Mouse (Mus musculus) hindbrain, embryonic 11.5 days (tissue): ENCODE data around the gene Tomm6. TPM values are rescaled to one million over a fixed set of nuclear protein-coding genes. Genes with fewer than 3 reads are reported as not detected.
A peak's percentile ranks its signal among the peaks of the same experiment; 100 is the strongest.

Experiments
- ATAC-seq: fragments of 200-750 bp; cut with Nextera tagmentation; 2 replicates; pipeline ENCODE4 v1.8.0; 2017; ENCODE audit warnings: mild to moderate bottlenecking, moderate TSS enrichment, moderate library complexity; ENCODE audit not compliant: low FRiP score
- DNase-seq: peaks from one replicate; pipeline ENCODE4 v3.0.0-alpha.2; 2015; ENCODE audit warnings: low spot score
- H3K27ac ChIP-seq: fragments of 300-500 bp; sonication (generic); 2 replicates; pipeline ENCODE4 v1.5.1; 2014; ENCODE audit warnings: mild to moderate bottlenecking, low read depth, low read length
- H3K27me3 ChIP-seq: fragments of 300-500 bp; sonication (generic); 2 replicates; pipeline ENCODE4 v1.6.1; 2014; ENCODE audit warnings: mild to moderate bottlenecking, low read length, moderate library complexity, mixed read lengths; ENCODE audit not compliant: control insufficient read depth, insufficient read depth
- H3K36me3 ChIP-seq: fragments of 300-500 bp; sonication (generic); 2 replicates; pipeline ENCODE4 v1.6.1; 2014; ENCODE audit warnings: mild to moderate bottlenecking, low read length, moderate library complexity, mixed read lengths; ENCODE audit not compliant: control insufficient read depth, insufficient read depth
- H3K4me1 ChIP-seq: fragments of 300-500 bp; sonication (generic); replicated peaks from 2 replicates; pipeline ENCODE4 v1.6.1; 2014; ENCODE audit warnings: low read length, mixed read lengths; ENCODE audit not compliant: control insufficient read depth, insufficient read depth
- H3K4me2 ChIP-seq: fragments of 300-500 bp; sonication (generic); replicated peaks from 2 replicates; pipeline ENCODE4 v1.6.1; 2014; ENCODE audit warnings: mild to moderate bottlenecking, low read depth, low read length
- H3K4me3 ChIP-seq: fragments of 300-500 bp; sonication (generic); 2 replicates; pipeline ENCODE4 v1.5.1; 2014; ENCODE audit warnings: low read depth, low read length
- H3K9ac ChIP-seq: fragments of 300-500 bp; sonication (generic); 2 replicates; pipeline ENCODE4 v1.6.1; 2014; ENCODE audit warnings: low read depth, low read length
- H3K9me3 ChIP-seq: fragments of 300-500 bp; sonication (generic); 2 replicates; pipeline ENCODE4 v1.6.1; 2016; ENCODE audit warnings: low read length; ENCODE audit not compliant: control insufficient read depth
- WGBS: fragments of 180-500 bp; shearing (Covaris S2); extraction: QIAGEN DNeasy Blood & Tissue Kit; methylation state at CpG from one replicate; pipeline ENCODE4 v1.1.7; 2014; 5-methylcytosine and 5-hydroxymethylcytosine counted together
- polyA plus RNA-seq: library from polyadenylated mRNA; unstranded; fragments of >200 nt; fragmentation: Nextera tagmentation; extraction: Ambion mirVana; gene quantifications from 2 replicates; pipeline ENCODE4 v1.2.1, GENCODE M21; 2014

The Tomm6 gene
- polyA plus RNA-seq, 1 experiment from 2014 or later: 375 TPM

GRCm38 (mm10) chr17:47672311-47673111, 15.7 kb downstream of the Tomm6 start:
- Histone ChIP-seq H3K27ac (no peak overlapping the region), H3K36me3 (no peaks in the 10 kb centered on the region), H3K27me3 (peaks cover 7% of the 10 kb centered on the region; the same call in 1 of the 2 replicates), H3K9ac (peak overlapping the region; percentile 59), H3K4me1 (peaks cover 9% of the 10 kb centered on the region), H3K9me3 (no peaks in the 10 kb centered on the region), H3K4me2 (peak overlapping the region; percentile 78), H3K4me3 (peak overlapping the region; percentile 35)
- ATAC-seq: peak; percentile 71
- peak; percentile 78 for DNase-seq
- 4% methylated on average over 64 of the region's 68 CpGs for WGBS

- no peak for DNase-seq
- Histone ChIP-seq H3K9me3 (no peaks in the 10 kb centered on the region), H3K27me3 (peaks cover 7% of the 10 kb centered on the region; the same call in 1 of the 2 replicates), H3K9ac (peak overlapping the region; percentile 59), H3K36me3 (no peaks in the 10 kb centered on the region), H3K27ac (no peak overlapping the region), H3K4me1 (peaks cover 9% of the 10 kb centered on the region), H3K4me3 (peak overlapping the region; percentile 35), H3K4me2 (peak overlapping the region; percentile 78)
- peak; percentile 44; the same call in 1 of the 2 replicates for ATAC-seq
- whole genome bisulfite sequencing: 12% methylated on average over 14 of the region's 14 CpGs
Observed at GRCm38 (mm10) chr17:47671988-47672310, 16.2 kb downstream of the Tomm6 start.

GRCm38 (mm10) chr17:47669166-47669565, 19.0 kb downstream of the Tomm6 start:
- no peak for ATAC-seq
- WGBS: 79% methylated on average over 4 of the region's 4 CpGs
- no peak for DNase-seq
- H3K9ac ChIP-seq: no peak overlapping the region
- H3K4me2 ChIP-seq: no peak overlapping the region
- H3K4me3 ChIP-seq: no peak overlapping the region
- peaks cover 7% of the 10 kb centered on the region; the same call in 1 of the 2 replicates for H3K27me3 ChIP-seq
- H3K9me3 ChIP-seq: no peaks in the 10 kb centered on the region
- no peaks in the 10 kb centered on the region for H3K36me3 ChIP-seq
- peaks cover 9% of the 10 kb centered on the region for H3K4me1 ChIP-seq
- H3K27ac ChIP-seq: no peak overlapping the region

GRCm38 (mm10) chr17:47664474-47664873, 23.7 kb downstream of the Tomm6 start:
- no peaks in the 10 kb centered on the region for H3K9me3 ChIP-seq
- no peak overlapping the region for H3K4me2 ChIP-seq
- no peak for ATAC-seq
- DNase-seq: no peak
- no peak overlapping the region for H3K27ac ChIP-seq
- H3K9ac ChIP-seq: no peak overlapping the region
- no peaks in the 10 kb centered on the region for H3K27me3 ChIP-seq
- H3K4me1 ChIP-seq: no peaks in the 10 kb centered on the region
- 87% methylated on average over 7 of the region's 7 CpGs for WGBS
- no peaks in the 10 kb centered on the region for H3K36me3 ChIP-seq
- H3K4me3 ChIP-seq: no peak overlapping the region

GRCm38 (mm10) chr17:47663009-47663713, 25.0 kb downstream of the Tomm6 start:
- 0 out of 2 replicates have a peak overlapping the region, but pooled peaks have one; percentile 31 for H3K27ac ChIP-seq
- WGBS: 38% methylated on average over 9 of the region's 9 CpGs

GRCm38 (mm10) chr17:47658741-47659243, 29.4 kb downstream of the Tomm6 start:
- Histone ChIP-seq H3K4me2 (no peak overlapping the region), H3K27ac (no peak overlapping the region), H3K9ac (no peak overlapping the region), H3K9me3 (no peaks in the 10 kb centered on the region), H3K27me3 (no peaks in the 10 kb centered on the region), H3K4me3 (no peak overlapping the region), H3K36me3 (no peaks in the 10 kb centered on the region), H3K4me1 (no peaks in the 10 kb centered on the region)
- no peak for DNase-seq
- ATAC-seq: no peak
- 88% methylated on average over 3 of the region's 3 CpGs for WGBS

More at GRCm38 (mm10) chr17:47663009-47663713, 25.0 kb downstream of the Tomm6 start:
- Histone ChIP-seq H3K4me2 (no peak overlapping the region), H3K9ac (no peak overlapping the region), H3K9me3 (no peaks in the 10 kb centered on the region), H3K4me1 (no peaks in the 10 kb centered on the region), H3K27me3 (no peaks in the 10 kb centered on the region), H3K36me3 (no peaks in the 10 kb centered on the region), H3K4me3 (no peak overlapping the region)
- ATAC-seq (peak; percentile 79; the same call in 1 of the 2 replicates), DNase-seq (peak; percentile 30)

GRCm38 (mm10) chr17:47657901-47658300, 30.3 kb downstream of the Tomm6 start:
- H3K9ac ChIP-seq: no peak overlapping the region
- H3K4me3 ChIP-seq: no peak overlapping the region
- no peak overlapping the region for H3K27ac ChIP-seq
- ATAC-seq (no peak), DNase-seq (no peak)
- WGBS: 87% methylated on average over 4 of the region's 4 CpGs
- H3K9me3 ChIP-seq: no peaks in the 10 kb centered on the region
- no peaks in the 10 kb centered on the region for H3K4me1 ChIP-seq
- no peaks in the 10 kb centered on the region for H3K36me3 ChIP-seq
- H3K4me2 ChIP-seq: no peak overlapping the region
- H3K27me3 ChIP-seq: no peaks in the 10 kb centered on the region

- no peak overlapping the region for H3K27ac ChIP-seq
Observed at GRCm38 (mm10) chr17:47655697-47656096, 32.5 kb downstream of the Tomm6 start.

More at GRCm38 (mm10) chr17:47655697-47656096, 32.5 kb downstream of the Tomm6 start:
- no peak for ATAC-seq
- DNase-seq: no peak
- 85% methylated on average over 5 of the region's 5 CpGs for WGBS
- Histone ChIP-seq H3K4me2 (no peak overlapping the region), H3K36me3 (no peaks in the 10 kb centered on the region), H3K27me3 (no peaks in the 10 kb centered on the region), H3K9me3 (no peaks in the 10 kb centered on the region), H3K9ac (no peak overlapping the region), H3K4me3 (no peak overlapping the region), H3K4me1 (no peaks in the 10 kb centered on the region)
